Mouse (Mus musculus) heart, postnatal 0 days (tissue): ENCODE measurements around the gene Psma6. TPM values are rescaled to one million over a fixed set of nuclear protein-coding genes. Genes with fewer than 3 reads are reported as not detected.

Source experiments
- ATAC-seq: fragments of 200-750 bp; cut with Nextera tagmentation; 2 replicates; pipeline ENCODE4 v1.8.0; 2017; ENCODE audit warnings: low read depth, moderate number of reproducible peaks, moderate library complexity; ENCODE audit not compliant: insufficient read depth
- DNase-seq: peaks from one replicate; pipeline ENCODE4 v3.0.0-alpha.2; 2016; ENCODE audit warnings: low spot score
- H3K27ac ChIP-seq: fragments of 300-500 bp; sonication (generic); 2 replicates; pipeline ENCODE4 v1.5.1; 2014; ENCODE audit warnings: low read depth, mild to moderate bottlenecking
- H3K27me3 ChIP-seq: fragments of 300-500 bp; sonication (generic); 2 replicates; pipeline ENCODE4 v1.6.1; 2014; ENCODE audit warnings: low read length, mixed read lengths; ENCODE audit not compliant: control insufficient read depth, insufficient read depth
- H3K36me3 ChIP-seq: fragments of 300-500 bp; sonication (generic); replicated peaks from 2 replicates; pipeline ENCODE4 v1.6.1; 2014; ENCODE audit warnings: low read length, mixed read lengths; ENCODE audit not compliant: control insufficient read depth, insufficient read depth
- H3K4me1 ChIP-seq: fragments of 300-500 bp; sonication (generic); 2 replicates; pipeline ENCODE4 v1.6.1; 2014; ENCODE audit warnings: antibody characterized with exemption; ENCODE audit not compliant: control insufficient read depth, insufficient read depth
- H3K4me2 ChIP-seq: fragments of 300-500 bp; sonication (generic); 2 replicates; pipeline ENCODE4 v1.6.1; 2014; ENCODE audit warnings: low read depth, mild to moderate bottlenecking, low read length, moderate library complexity
- H3K4me3 ChIP-seq: fragments of 300-500 bp; sonication (generic); 2 replicates; pipeline ENCODE4 v1.5.1; 2014; ENCODE audit warnings: low read depth, low read length
- H3K9ac ChIP-seq: fragments of 300-500 bp; sonication (generic); replicated peaks from 2 replicates; pipeline ENCODE4 v1.6.1; 2014; ENCODE audit warnings: low read depth, low read length, mixed read lengths
- H3K9me3 ChIP-seq: fragments of 300-500 bp; sonication (generic); replicated peaks from 2 replicates; pipeline ENCODE4 v1.6.1; 2016; ENCODE audit warnings: low read length; ENCODE audit not compliant: control insufficient read depth
- CTCF ChIP-seq: IDR thresholded peaks from 2 replicates; pipeline ENCODE4 v1.5.1; 2016; ENCODE audit warnings: antibody characterized with exemption, control low read depth, low read depth
- EP300 ChIP-seq: IDR thresholded peaks from 2 replicates; pipeline ENCODE4 v1.6.1; 2016; ENCODE audit warnings: antibody characterized with exemption, low read depth
- WGBS: fragments of 180-500 bp; shearing (Covaris S2); extraction: QIAGEN DNeasy Blood & Tissue Kit; methylation state at CpG from one replicate; pipeline ENCODE4 v1.1.7; 2014; 5-methylcytosine and 5-hydroxymethylcytosine counted together
- polyA plus RNA-seq: library from polyadenylated mRNA; unstranded; fragments of >200 nt; fragmentation: Nextera tagmentation; extraction: Ambion mirVana; gene quantifications from 2 replicates; pipeline ENCODE4 v1.2.1, GENCODE M21; 2015
- total RNA-seq: library from RNA; depleted of rRNA; stranded (reverse); fragments of >200 nt; gene quantifications from 2 replicates; pipeline ENCODE4 v1.2.3, GENCODE M21; 2014; ENCODE audit warnings: low replicate concordance; rRNA removed

Psma6 gene
- total and polyA plus RNA-seq, 2 experiments from 2014 or later, result 75.8 to 383 TPM

GRCm38 (mm10) chr12:55465401-55465983, 81.5 kb downstream of the Psma6 start:
- DNase-seq (no peak), ATAC-seq (no peak)
- Histone ChIP-seq H3K36me3 (no peaks in the 10 kb centered on the region), H3K4me1 (peaks cover 53% of the 10 kb centered on the region), H3K4me2 (peak overlapping the region; percentile 23; the same call in 1 of the 2 replicates), H3K27me3 (no peaks in the 10 kb centered on the region), H3K4me3 (0 out of 2 replicates have a peak overlapping the region, but pooled peaks have one; percentile 6), H3K27ac (peak overlapping the region; percentile 65; the same call in 1 of the 2 replicates), H3K9ac (no peak overlapping the region), H3K9me3 (no peaks in the 10 kb centered on the region)
- TF ChIP-seq EP300, result no peak
- no peak for TF ChIP-seq CTCF
- WGBS, result 81% methylated on average over 17 of the region's 17 CpGs

DNA sequence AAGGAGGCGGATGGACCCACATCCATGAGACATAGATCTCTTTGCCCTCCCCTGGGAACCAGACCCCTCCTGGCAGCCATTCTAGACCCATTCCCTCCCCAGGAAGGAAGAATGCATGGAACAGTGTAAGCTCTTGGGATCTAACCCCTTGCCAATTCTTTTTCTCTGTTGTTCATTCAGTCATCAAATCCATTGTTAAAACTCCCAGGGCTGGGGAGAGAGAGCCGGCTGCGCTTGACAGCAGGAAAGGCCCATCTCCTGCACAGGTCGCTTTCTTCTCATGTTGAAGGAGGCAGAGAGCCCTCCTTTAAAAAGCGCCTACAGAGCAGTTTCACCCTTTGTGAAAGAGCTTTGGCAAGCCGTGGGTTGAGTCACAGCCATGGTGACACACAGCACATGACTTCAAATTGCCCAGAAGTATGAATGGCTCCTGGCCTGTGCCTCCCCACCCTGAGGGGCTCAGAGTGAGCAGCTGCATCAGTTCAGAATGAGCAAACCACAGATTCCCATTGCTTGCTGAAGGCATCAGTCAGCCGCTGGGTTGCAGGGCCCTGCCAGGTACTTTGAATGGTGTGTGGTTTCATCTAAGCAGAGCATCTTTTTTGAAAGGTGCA, 82.2 kb downstream of the Psma6 start:
- H3K9ac ChIP-seq, result no peak overlapping the region
- ATAC-seq (0 out of 2 replicates have a peak, but pooled peaks have one; percentile 13), DNase-seq (no peak)
- WGBS, result 62% methylated on average over 7 of the region's 7 CpGs
- H3K9me3 ChIP-seq, result no peaks in the 10 kb centered on the region
- H3K4me1 ChIP-seq, result peaks cover 52% of the 10 kb centered on the region
- no peak overlapping the region for H3K4me3 ChIP-seq
- H3K36me3 ChIP-seq, result no peaks in the 10 kb centered on the region
- TF ChIP-seq CTCF (no peak), EP300 (no peak)
- peak overlapping the region; percentile 31; the same call in 1 of the 2 replicates for H3K27ac ChIP-seq
- no peaks in the 10 kb centered on the region for H3K27me3 ChIP-seq
- no peak overlapping the region for H3K4me2 ChIP-seq

DNA sequence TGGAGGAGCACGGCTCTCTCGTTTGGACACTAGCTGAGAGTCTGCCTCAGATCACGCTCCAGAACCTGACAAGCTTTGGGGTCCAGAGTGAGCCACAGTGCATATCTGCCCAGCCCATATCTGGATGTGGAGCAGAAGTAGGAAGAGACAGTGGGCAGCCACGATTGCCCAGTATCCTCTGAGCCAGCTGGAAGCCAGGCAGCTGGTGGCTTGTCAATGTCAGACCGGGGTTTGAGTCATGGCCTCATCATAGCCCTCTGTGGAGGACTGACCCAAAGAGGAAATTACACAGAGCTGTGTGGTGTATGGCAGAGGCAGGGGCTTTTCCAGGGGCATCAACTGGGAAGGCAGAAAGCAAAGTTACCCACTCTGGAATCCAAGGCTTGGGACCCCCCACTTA, 82.8 kb downstream of the Psma6 start:
- Histone ChIP-seq H3K27me3 (no peaks in the 10 kb centered on the region), H3K4me3 (no peak overlapping the region), H3K9ac (no peak overlapping the region), H3K4me2 (no peak overlapping the region), H3K9me3 (no peaks in the 10 kb centered on the region), H3K36me3 (no peaks in the 10 kb centered on the region), H3K27ac (0 out of 2 replicates have a peak overlapping the region, but pooled peaks have one; percentile 31), H3K4me1 (peaks cover 46% of the 10 kb centered on the region)
- TF ChIP-seq EP300 (no peak), CTCF (no peak)
- WGBS, result 55% methylated on average over 5 of the region's 5 CpGs
- DNase-seq (no peak), ATAC-seq (no peak)

GRCm38 (mm10) chr12:55467331-55468180, 83.5 kb downstream of the Psma6 start:
- no peaks in the 10 kb centered on the region for H3K9me3 ChIP-seq
- no peak overlapping the region for H3K9ac ChIP-seq
- no peak for TF ChIP-seq EP300
- no peak for TF ChIP-seq CTCF
- no peak overlapping the region for H3K4me2 ChIP-seq
- WGBS, result 53% methylated on average over 10 of the region's 10 CpGs
- DNase-seq (no peak), ATAC-seq (no peak)
- H3K27ac ChIP-seq, result no peak overlapping the region
- H3K27me3 ChIP-seq, result no peaks in the 10 kb centered on the region
- H3K4me3 ChIP-seq, result no peak overlapping the region
- H3K36me3 ChIP-seq, result no peaks in the 10 kb centered on the region
- peaks cover 39% of the 10 kb centered on the region for H3K4me1 ChIP-seq

Other genes with a start within 250 kb of the Psma6 start
- 19.7 and 28.0 TPM in 2 replicates for gene Srp54b, start 229.1 kb upstream of the Psma6 start, total RNA-seq
- 50.2 and 50.7 TPM in 2 replicates for gene Srp54b, start 229.1 kb upstream of the Psma6 start, polyA plus RNA-seq
- gene 1700047I17Rik2, start 184.6 kb upstream of the Psma6 start, total RNA-seq, result not detected in 2 replicates
- gene 1700047I17Rik2, start 184.6 kb upstream of the Psma6 start, polyA plus RNA-seq, result not detected in 2 replicates
- 28.6 and 31.3 TPM in 2 replicates for gene Srp54c, start 154.1 kb upstream of the Psma6 start, total RNA-seq
- gene Srp54c, start 154.1 kb upstream of the Psma6 start, polyA plus RNA-seq, result 59.3 and 62.4 TPM in 2 replicates
- gene 1110008L16Rik, start 84.6 kb upstream of the Psma6 start, total RNA-seq, result 5.7 and 6.0 TPM in 2 replicates
- 6.5 and 7.3 TPM in 2 replicates for gene 1110008L16Rik, start 84.6 kb upstream of the Psma6 start, polyA plus RNA-seq
- 4.0 and 4.3 TPM in 2 replicates for gene Ppp2r3c, start 81.2 kb upstream of the Psma6 start, total RNA-seq
- 10.1 and 10.6 TPM in 2 replicates for gene Ppp2r3c, start 81.2 kb upstream of the Psma6 start, polyA plus RNA-seq
- 65.1 and 108 TPM in 2 replicates for gene Nfkbia, start 108.4 kb downstream of the Psma6 start, total RNA-seq
- 67.1 and 72.4 TPM in 2 replicates for gene Nfkbia, start 108.4 kb downstream of the Psma6 start, polyA plus RNA-seq
- gene Aldoart2, start 181.0 kb downstream of the Psma6 start, total RNA-seq, result not detected in 2 replicates
- not detected in 2 replicates for gene Aldoart2, start 181.0 kb downstream of the Psma6 start, polyA plus RNA-seq
- not detected in 2 replicates for gene Insm2, start 215.2 kb downstream of the Psma6 start, total RNA-seq
- not detected in 2 replicates for gene Insm2, start 215.2 kb downstream of the Psma6 start, polyA plus RNA-seq